Mouse (Mus musculus) frontal cortex, postnatal 36 days (tissue): ENCODE results near the gene Gfm2.

Source experiments
- DNase-seq, 2 experiments: peaks; one replicate each; pipeline ENCODE4 v3.0.0; 2022; ENCODE audit warnings: low spot score in 2 of 2

Gfm2 gene

DNA sequence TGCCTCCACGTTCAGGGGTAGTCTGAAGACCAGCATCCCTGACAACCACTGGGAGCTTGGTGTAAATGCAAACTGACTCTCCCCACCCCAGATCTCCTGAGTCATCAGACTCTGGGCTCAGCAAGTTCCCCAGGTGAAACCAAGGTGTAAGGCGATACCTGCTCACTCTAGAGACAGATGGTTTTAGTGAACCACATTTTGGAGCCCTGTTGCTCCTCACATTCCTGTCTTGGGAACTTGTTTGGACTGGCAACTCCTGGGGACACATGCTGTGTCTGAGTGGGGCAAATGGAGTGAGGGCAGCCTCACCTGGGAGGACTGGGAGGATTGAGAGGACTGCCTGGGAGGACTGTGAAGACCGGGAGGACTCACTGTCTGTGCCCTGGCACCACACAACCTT is 90.1 kb downstream of the Gfm2 start:
- no peak for DNase-seq

DNA sequence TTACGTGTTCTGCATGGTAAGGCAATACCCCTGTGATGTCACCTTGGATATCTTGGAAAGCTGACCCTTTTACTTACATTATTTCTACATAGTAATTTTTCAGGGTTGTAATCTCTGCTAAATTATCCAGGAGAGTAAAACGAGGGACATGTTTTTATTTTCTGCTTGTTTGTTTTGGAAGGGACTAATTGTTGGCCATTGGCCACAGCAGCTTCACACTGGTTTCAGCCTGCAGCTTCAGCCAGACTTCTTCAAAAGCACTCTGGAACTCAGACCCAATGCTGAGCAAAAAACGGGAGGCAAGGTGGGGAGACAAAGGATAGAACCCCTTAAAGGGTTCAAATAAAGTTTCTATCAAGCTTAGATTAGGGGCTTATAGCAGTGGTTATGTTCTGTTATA is 92.4 kb downstream of the Gfm2 start:
- DNase-seq, result no peak
